Mouse (Mus musculus): ENCODE measurements at regions not wholly inside any gene's neighbourhood (a gene's known extent, or its start where the extent isn't known, plus 50 kb on each side); places are given as distances from the start of the nearest gene placed in this dataset.

- 65% methylated on average over 5 of the region's 5 CpGs for WGBS
- no peaks in the 10 kb centered on the region for H3K4me1 ChIP-seq (ENCODE audit: control insufficient read depth, insufficient read depth, low read length)
- peaks cover 5% of the 10 kb centered on the region for H3K9me3 ChIP-seq (replicated peaks; ENCODE audit: control insufficient read depth, low read length)
- ATAC-seq (replicated peaks; ENCODE audit: extremely low read depth, insufficient read depth, low FRiP score), result no peak
- no peak overlapping the region for H3K4me2 ChIP-seq (ENCODE audit: low read depth, low read length)
- H3K4me3 ChIP-seq (ENCODE audit: low read length), result no peak overlapping the region
- H3K9ac ChIP-seq (ENCODE audit: low read length), result no peak overlapping the region
- H3K36me3 ChIP-seq (ENCODE audit: control insufficient read depth, insufficient read depth), result no peaks in the 10 kb centered on the region
- no peaks in the 10 kb centered on the region for H3K27me3 ChIP-seq (ENCODE audit: control insufficient read depth, insufficient read depth, low read length)
- no peak overlapping the region for H3K27ac ChIP-seq (ENCODE audit: low read length)
Measured at GRCm38 (mm10) chr10:39218151-39218550, 54.6 kb upstream of the Ccn6 start.

GRCm38 (mm10) chr10:39216142-39216904 lies 52.7 kb upstream of the Ccn6 start:
- whole genome bisulfite sequencing, result 85% methylated on average over 14 of the region's 14 CpGs
- Histone ChIP-seq H3K27me3 (ENCODE audit: control insufficient read depth, insufficient read depth, low read length) (no peaks in the 10 kb centered on the region), H3K4me1 (ENCODE audit: control insufficient read depth, insufficient read depth, low read length) (no peaks in the 10 kb centered on the region), H3K4me2 (ENCODE audit: low read depth, low read length) (no peak overlapping the region), H3K27ac (ENCODE audit: low read length) (no peak overlapping the region), H3K9ac (ENCODE audit: low read length) (no peak overlapping the region), H3K36me3 (ENCODE audit: control insufficient read depth, insufficient read depth) (no peaks in the 10 kb centered on the region), H3K4me3 (ENCODE audit: low read length) (no peak overlapping the region), H3K9me3 (replicated peaks; ENCODE audit: control insufficient read depth, low read length) (peaks cover 5% of the 10 kb centered on the region)
- ATAC-seq (replicated peaks; ENCODE audit: extremely low read depth, insufficient read depth, low FRiP score), result no peak

GRCm38 (mm10) chr10:39214563-39214962 lies 51.0 kb upstream of the Ccn6 start:
- 88% methylated on average over 4 of the region's 4 CpGs for WGBS
- no peak for ATAC-seq (replicated peaks; ENCODE audit: extremely low read depth, insufficient read depth, low FRiP score)

More at GRCm38 (mm10) chr10:39214563-39214962, 51.0 kb upstream of the Ccn6 start:
- Histone ChIP-seq H3K9me3 (replicated peaks; ENCODE audit: control insufficient read depth, low read length) (peaks cover 5% of the 10 kb centered on the region), H3K4me2 (ENCODE audit: low read depth, low read length) (no peak overlapping the region), H3K4me3 (ENCODE audit: low read length) (no peak overlapping the region), H3K27ac (ENCODE audit: low read length) (no peak overlapping the region), H3K36me3 (ENCODE audit: control insufficient read depth, insufficient read depth) (no peaks in the 10 kb centered on the region), H3K27me3 (ENCODE audit: control insufficient read depth, insufficient read depth, low read length) (no peaks in the 10 kb centered on the region), H3K4me1 (ENCODE audit: control insufficient read depth, insufficient read depth, low read length) (no peaks in the 10 kb centered on the region), H3K9ac (ENCODE audit: low read length) (no peak overlapping the region)

All from heart, embryonic 16.5 days (tissue).